Mouse (Mus musculus) heart, embryonic 13.5 days (tissue): ENCODE measurements at regions not wholly inside any gene's neighbourhood (a gene's known extent, or its start where the extent isn't known, plus 50 kb on each side); places are given as distances from the start of the nearest gene placed in this dataset.
A peak's percentile ranks its signal among the peaks of the same experiment; 100 is the strongest.

Experiments used
- ATAC-seq: fragments of 200-750 bp; cut with Nextera tagmentation; 2 replicates; pipeline ENCODE4 v1.8.0; 2017; ENCODE audit warnings: moderate TSS enrichment; ENCODE audit not compliant: insufficient number of reproducible peaks, low FRiP score, low TSS enrichment; ENCODE audit errors: extremely low read depth
- H3K27ac ChIP-seq: fragments of 300-500 bp; sonication (generic); replicated peaks from 2 replicates; pipeline ENCODE4 v1.5.1; 2015; ENCODE audit warnings: moderate library complexity, mild to moderate bottlenecking, inconsistent platforms
- H3K27me3 ChIP-seq: fragments of 300-500 bp; sonication (generic); replicated peaks from 2 replicates; pipeline ENCODE4 v1.6.1; 2015; ENCODE audit warnings: mild to moderate bottlenecking, inconsistent platforms
- H3K36me3 ChIP-seq: fragments of 300-500 bp; sonication (generic); 2 replicates; pipeline ENCODE4 v1.6.1; 2015; ENCODE audit warnings: mild to moderate bottlenecking, inconsistent platforms
- H3K4me1 ChIP-seq: fragments of 300-500 bp; sonication (generic); 2 replicates; pipeline ENCODE4 v1.6.1; 2015; ENCODE audit warnings: inconsistent platforms
- H3K4me2 ChIP-seq: fragments of 300-500 bp; sonication (generic); 2 replicates; pipeline ENCODE4 v1.6.1; 2015; ENCODE audit warnings: inconsistent platforms, mild to moderate bottlenecking, moderate library complexity
- H3K4me3 ChIP-seq: fragments of 300-500 bp; sonication (generic); 2 replicates; pipeline ENCODE4 v1.5.1; 2015; ENCODE audit warnings: moderate library complexity, mild to moderate bottlenecking, inconsistent platforms
- H3K9ac ChIP-seq: fragments of 300-500 bp; sonication (generic); 2 replicates; pipeline ENCODE4 v1.6.1; 2015; ENCODE audit warnings: inconsistent platforms, mild to moderate bottlenecking, moderate library complexity
- H3K9me3 ChIP-seq: fragments of 300-500 bp; sonication (generic); 2 replicates; pipeline ENCODE4 v1.6.1; 2016; ENCODE audit warnings: inconsistent platforms
- WGBS: fragments of 180-500 bp; shearing (Covaris S2); methylation state at CpG from one replicate; pipeline ENCODE4 v1.1.7; 2015; ENCODE audit warnings: mixed read lengths; 5-methylcytosine and 5-hydroxymethylcytosine counted together

- Histone ChIP-seq H3K9ac (no peak overlapping the region), H3K4me3 (no peak overlapping the region), H3K36me3 (no peaks in the 10 kb centered on the region), H3K9me3 (no peaks in the 10 kb centered on the region), H3K27me3 (no peaks in the 10 kb centered on the region), H3K27ac (no peak overlapping the region), H3K4me2 (no peak overlapping the region), H3K4me1 (peaks cover 13% of the 10 kb centered on the region)
- WGBS: 56% methylated on average over 6 of the region's 6 CpGs
- no peak; the same call in 1 of the 2 replicates for ATAC-seq
These were observed 69.8 kb upstream of the Sash1 start for GRCm38 (mm10) chr10:8955499-8956211.

DNA sequence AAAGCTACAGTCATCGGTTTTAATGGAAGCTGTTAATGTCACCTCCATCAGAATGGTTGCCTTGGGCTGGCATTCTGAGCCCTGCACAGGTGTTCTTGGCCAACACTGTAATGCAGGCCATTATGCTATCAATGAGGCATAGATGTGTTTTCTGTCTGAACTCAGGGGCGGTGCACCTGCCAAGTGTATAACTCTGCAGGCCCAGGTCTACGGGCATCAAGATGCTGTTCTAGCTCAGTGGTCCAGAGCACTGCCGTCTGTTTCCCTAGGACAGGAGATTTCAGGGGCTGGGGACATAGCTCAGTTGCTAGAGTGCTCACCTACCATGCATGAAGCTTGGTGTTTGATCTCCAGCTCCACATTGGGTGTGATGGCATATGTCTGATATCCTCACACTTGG, 68.1 kb upstream of the Sash1 start:
- Histone ChIP-seq H3K27me3 (no peaks in the 10 kb centered on the region), H3K36me3 (no peaks in the 10 kb centered on the region), H3K9me3 (no peaks in the 10 kb centered on the region), H3K27ac (no peak overlapping the region), H3K4me2 (no peak overlapping the region), H3K9ac (no peak overlapping the region), H3K4me1 (peaks cover 13% of the 10 kb centered on the region), H3K4me3 (no peak overlapping the region)
- no peak for ATAC-seq
- 81% methylated on average over 4 of the region's 4 CpGs for WGBS

GRCm38 (mm10) chr10:8952922-8953321, 67.1 kb upstream of the Sash1 start:
- Histone ChIP-seq H3K36me3 (no peaks in the 10 kb centered on the region), H3K4me3 (no peak overlapping the region), H3K27me3 (no peaks in the 10 kb centered on the region), H3K27ac (no peak overlapping the region), H3K9me3 (no peaks in the 10 kb centered on the region), H3K4me2 (no peak overlapping the region), H3K9ac (no peak overlapping the region), H3K4me1 (peaks cover 13% of the 10 kb centered on the region)
- ATAC-seq: no peak
- WGBS: 68% methylated on average over 5 of the region's 5 CpGs

DNA sequence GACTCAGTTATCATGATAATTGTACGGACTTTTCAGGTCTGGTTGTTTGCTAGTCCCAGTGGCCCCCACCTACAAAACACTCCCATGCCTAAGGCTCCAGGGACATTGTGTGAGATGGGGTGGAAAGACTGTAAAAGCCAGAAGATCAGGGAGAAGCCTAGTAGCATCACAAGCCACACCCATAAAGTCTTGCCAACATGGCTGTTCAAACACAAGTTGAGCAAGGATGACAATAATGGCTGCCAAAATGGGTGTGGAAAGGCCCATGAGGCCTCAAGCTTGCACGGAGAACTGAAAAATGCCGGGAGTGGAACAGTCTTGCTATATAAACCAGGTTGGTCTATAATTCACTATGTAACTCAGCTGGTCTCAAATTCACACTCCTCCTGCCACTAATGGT, 66.1 kb upstream of the Sash1 start:
- H3K4me1 ChIP-seq: peaks cover 13% of the 10 kb centered on the region
- no peak overlapping the region for H3K27ac ChIP-seq
- H3K4me2 ChIP-seq: no peak overlapping the region
- 80% methylated on average over 3 of the region's 3 CpGs for WGBS
- H3K9me3 ChIP-seq: no peaks in the 10 kb centered on the region
- no peak for ATAC-seq
- H3K27me3 ChIP-seq: no peaks in the 10 kb centered on the region
- H3K36me3 ChIP-seq: no peaks in the 10 kb centered on the region
- H3K4me3 ChIP-seq: no peak overlapping the region
- H3K9ac ChIP-seq: no peak overlapping the region

GRCm38 (mm10) chr10:8951236-8951825, 65.5 kb upstream of the Sash1 start:
- Histone ChIP-seq H3K9ac (no peak overlapping the region), H3K27ac (no peak overlapping the region), H3K9me3 (no peaks in the 10 kb centered on the region), H3K4me1 (peaks cover 13% of the 10 kb centered on the region), H3K4me3 (no peak overlapping the region), H3K27me3 (no peaks in the 10 kb centered on the region), H3K4me2 (no peak overlapping the region), H3K36me3 (no peaks in the 10 kb centered on the region)
- WGBS: 72% methylated on average over 10 of the region's 10 CpGs
- no peak for ATAC-seq

- Histone ChIP-seq H3K4me3 (no peak overlapping the region), H3K27ac (no peak overlapping the region), H3K9ac (no peak overlapping the region), H3K4me1 (peaks cover 8% of the 10 kb centered on the region; the same call in 1 of the 2 replicates), H3K27me3 (no peaks in the 10 kb centered on the region), H3K9me3 (no peaks in the 10 kb centered on the region), H3K4me2 (no peak overlapping the region), H3K36me3 (no peaks in the 10 kb centered on the region)
- no peak for ATAC-seq
- 59% methylated on average over 3 of the region's 3 CpGs for WGBS
These were observed 62.4 kb upstream of the Sash1 start for GRCm38 (mm10) chr10:8948227-8948626.

DNA sequence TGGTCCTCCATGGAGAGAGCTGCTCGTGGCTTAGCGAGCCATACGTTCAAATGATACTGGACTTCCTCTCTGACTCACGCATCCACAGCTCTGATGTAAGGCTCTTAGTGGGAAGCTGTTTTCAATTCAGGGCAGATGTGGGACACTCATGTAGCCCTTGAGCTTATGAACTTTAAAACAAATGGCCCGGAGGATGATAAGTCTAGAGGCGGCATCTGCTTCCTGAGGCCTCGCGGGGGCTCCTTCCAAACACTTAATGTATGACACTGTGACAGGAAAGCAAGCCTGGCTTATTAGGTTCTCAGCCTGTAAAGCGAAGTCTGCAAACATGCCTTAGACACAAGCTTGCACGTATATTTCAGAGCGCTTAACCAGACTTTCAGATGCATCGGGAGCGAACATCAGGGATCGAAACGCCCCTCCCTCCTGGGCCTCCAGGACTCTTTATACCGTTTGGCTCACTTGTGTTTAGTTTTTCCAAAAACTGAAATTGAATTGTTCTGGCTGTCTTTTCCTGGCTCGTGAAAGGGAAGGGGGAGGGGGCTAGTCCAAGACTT, 59.4 kb upstream of the Sash1 start:
- Histone ChIP-seq H3K9me3 (no peaks in the 10 kb centered on the region), H3K4me2 (peak overlapping the region; percentile 45), H3K36me3 (no peaks in the 10 kb centered on the region), H3K27ac (peak overlapping the region; percentile 46), H3K27me3 (no peaks in the 10 kb centered on the region), H3K9ac (peak overlapping the region; percentile 29; the same call in 1 of the 2 replicates), H3K4me3 (peak overlapping the region; percentile 18), H3K4me1 (peaks cover 8% of the 10 kb centered on the region; the same call in 1 of the 2 replicates)
- WGBS: 49% methylated on average over 17 of the region's 17 CpGs
- no peak for ATAC-seq

DNA sequence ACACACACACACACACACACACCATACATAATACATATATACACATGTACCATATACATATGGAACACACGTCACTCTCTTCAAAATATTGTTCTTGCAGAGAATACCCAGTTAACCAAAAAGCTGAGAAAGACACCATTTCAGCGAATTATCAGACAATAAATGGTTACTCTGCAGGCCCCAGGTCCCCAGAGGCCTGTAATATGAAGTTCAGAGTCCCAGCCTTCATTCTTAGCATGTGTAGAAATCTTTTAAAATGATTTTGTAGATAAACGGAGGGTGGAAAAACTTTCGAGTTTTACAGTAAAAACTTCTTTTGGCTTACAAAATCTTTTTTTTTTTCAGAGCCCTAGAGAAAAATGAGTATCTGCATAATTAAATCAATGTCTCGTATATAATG, 58.7 kb upstream of the Sash1 start:
- no peak for ATAC-seq
- 69% methylated on average over 5 of the region's 5 CpGs for WGBS
- Histone ChIP-seq H3K4me2 (peak overlapping the region; percentile 45), H3K36me3 (no peaks in the 10 kb centered on the region), H3K27me3 (no peaks in the 10 kb centered on the region), H3K9me3 (no peaks in the 10 kb centered on the region), H3K4me1 (peaks cover 8% of the 10 kb centered on the region; the same call in 1 of the 2 replicates), H3K27ac (no peak overlapping the region; the same call in 1 of the 2 replicates), H3K9ac (no peak overlapping the region), H3K4me3 (0 out of 2 replicates have a peak overlapping the region, but pooled peaks have one; percentile 4)

GRCm38 (mm10) chr10:8943698-8944097, 57.8 kb upstream of the Sash1 start:
- WGBS: 81% methylated on average over 6 of the region's 6 CpGs
- no peak for ATAC-seq
- Histone ChIP-seq H3K4me3 (0 out of 2 replicates have a peak overlapping the region, but pooled peaks have one; percentile 4), H3K27ac (no peak overlapping the region), H3K36me3 (no peaks in the 10 kb centered on the region), H3K9ac (no peak overlapping the region), H3K9me3 (no peaks in the 10 kb centered on the region), H3K4me1 (peaks cover 8% of the 10 kb centered on the region; the same call in 1 of the 2 replicates), H3K4me2 (0 out of 2 replicates have a peak overlapping the region, but pooled peaks have one; percentile 45), H3K27me3 (no peaks in the 10 kb centered on the region)

- Histone ChIP-seq H3K27ac (no peak overlapping the region), H3K36me3 (no peaks in the 10 kb centered on the region), H3K4me2 (no peak overlapping the region), H3K4me1 (peaks cover 8% of the 10 kb centered on the region; the same call in 1 of the 2 replicates), H3K9me3 (no peaks in the 10 kb centered on the region), H3K9ac (no peak overlapping the region), H3K4me3 (no peak overlapping the region), H3K27me3 (no peaks in the 10 kb centered on the region)
- ATAC-seq: no peak
- 73% methylated on average over 6 of the region's 6 CpGs for WGBS
These were observed 57.1 kb upstream of the Sash1 start for GRCm38 (mm10) chr10:8942967-8943471.

DNA sequence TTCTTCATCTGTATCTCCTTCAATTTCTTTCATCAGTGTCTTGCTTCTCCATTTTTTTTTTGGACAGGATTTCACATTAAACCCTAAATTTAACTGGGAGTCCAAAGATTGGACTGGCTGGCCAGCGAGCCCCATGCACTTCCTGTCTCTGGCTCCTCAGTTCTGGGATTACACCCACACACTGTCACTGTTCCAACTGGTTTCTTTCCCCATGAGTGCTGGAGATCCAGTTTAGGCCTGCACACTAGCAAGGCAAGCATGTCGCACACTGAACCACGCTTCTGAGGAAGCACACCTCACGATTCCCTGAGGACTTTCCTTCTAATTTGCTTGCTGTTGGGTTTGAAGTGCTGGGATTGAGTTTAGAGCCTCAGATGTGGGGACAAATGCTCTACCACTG, 50.5 kb upstream of the Sash1 start:
- H3K9ac ChIP-seq: no peak overlapping the region
- WGBS: 71% methylated on average over 4 of the region's 4 CpGs
- no peaks in the 10 kb centered on the region for H3K9me3 ChIP-seq
- no peak overlapping the region for H3K27ac ChIP-seq
- H3K27me3 ChIP-seq: no peaks in the 10 kb centered on the region
- H3K4me2 ChIP-seq: no peak overlapping the region
- no peak overlapping the region for H3K4me3 ChIP-seq
- peaks cover 6% of the 10 kb centered on the region; the same call in 1 of the 2 replicates for H3K4me1 ChIP-seq
- ATAC-seq: no peak
- H3K36me3 ChIP-seq: no peaks in the 10 kb centered on the region
